Mouse (Mus musculus) cerebellum, adult 2 months (tissue): ENCODE measurements around the gene Dscaml1. TPM values are rescaled to one million over a fixed set of nuclear protein-coding genes. Genes with fewer than 3 reads are reported as not detected.
A peak's percentile ranks its signal among the peaks of the same experiment; 100 is the strongest.

ENCODE experiments used
- DNase-seq, 2 experiments: peaks; one replicate each; pipeline ENCODE4 v3.0.0; 2021
- H3K27ac ChIP-seq: fragments of 200-500 bp; 2 replicates; pipeline ENCODE4 v1.5.1; 2012; ENCODE audit warnings: low read length, control low read depth, inconsistent platforms; ENCODE audit not compliant: insufficient read depth
- H3K27me3 ChIP-seq: fragments of 200-500 bp; 2 replicates; pipeline ENCODE4 v1.6.1; 2012; ENCODE audit warnings: inconsistent platforms, mild to moderate bottlenecking, low read length, moderate library complexity; ENCODE audit not compliant: control insufficient read depth, insufficient read depth
- H3K4me1 ChIP-seq: fragments of 200-500 bp; 2 replicates; pipeline ENCODE4 v1.6.1; 2011; ENCODE audit warnings: low read length; ENCODE audit not compliant: control insufficient read depth, insufficient read depth
- H3K4me3 ChIP-seq: fragments of 200-500 bp; replicated peaks from 2 replicates; pipeline ENCODE3; 2011; ENCODE audit warnings: mild to moderate bottlenecking, low read depth, low read length, control low read depth; ENCODE audit not compliant: insufficient read depth
- CTCF ChIP-seq: fragments of 200-500 bp; IDR thresholded peaks from 2 replicates; pipeline ENCODE4 v1.5.1; 2011; ENCODE audit warnings: low read depth, mild to moderate bottlenecking, control low read depth, low read length, moderate library complexity, borderline replicate concordance; ENCODE audit not compliant: insufficient read depth
- POLR2A ChIP-seq: fragments of 200-500 bp; IDR thresholded peaks from 2 replicates; pipeline ENCODE4 v1.6.1; 2011; ENCODE audit warnings: low read length, control low read depth, borderline replicate concordance; ENCODE audit not compliant: insufficient read depth
- WGBS: fragments of 180-500 bp; shearing (Covaris S2); methylation state at CpG from one replicate; pipeline ENCODE4 v1.1.7; 2018; 5-methylcytosine and 5-hydroxymethylcytosine counted together
- polyA plus RNA-seq: library from polyadenylated mRNA; depleted of rRNA; stranded (reverse); fragments of >200 nt; gene quantifications from 2 replicates; pipeline ENCODE4 v1.2.3, GENCODE M21; 2012

Gene Dscaml1
- polyA plus RNA-seq, 1 experiment = 23.4 TPM

DNA sequence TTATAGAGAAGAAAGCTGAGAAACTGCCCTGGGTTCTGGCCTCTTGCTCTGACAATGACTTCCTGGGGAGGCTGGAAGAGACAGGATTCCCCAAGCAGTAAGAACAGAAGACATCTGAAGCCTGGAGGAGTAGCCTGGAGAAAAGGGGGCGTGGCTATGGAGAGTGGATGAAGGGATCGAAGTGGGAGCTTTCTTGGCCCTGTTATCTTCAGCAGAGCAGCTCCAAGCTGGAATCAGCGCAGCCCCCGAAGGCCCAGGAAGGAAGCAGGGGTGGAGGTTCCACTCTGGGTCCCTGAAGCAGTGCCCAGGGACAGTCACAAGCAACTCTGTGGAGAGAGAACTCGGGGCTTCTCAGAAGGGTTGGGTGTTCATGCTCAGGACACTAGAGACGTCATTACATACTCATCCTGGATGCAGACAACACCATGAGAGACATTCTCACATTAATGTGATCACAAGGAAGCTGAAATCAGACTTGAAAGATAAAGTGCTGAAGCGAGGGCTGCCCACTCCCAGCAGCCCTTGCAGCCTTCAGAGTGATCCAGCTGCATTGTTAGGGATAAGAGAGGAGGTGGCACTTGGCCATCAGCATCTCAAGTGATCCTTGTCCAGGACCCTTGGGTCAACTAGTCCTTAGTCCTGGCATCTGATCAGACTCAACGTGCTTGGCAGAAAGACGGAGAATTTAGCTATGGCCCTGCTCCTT is 146.5 kb downstream of the Dscaml1 start:
- Histone ChIP-seq H3K27me3 (no peaks in the 10 kb centered on the region), H3K4me1 (peaks cover 4% of the 10 kb centered on the region; the same call in 1 of the 2 replicates), H3K27ac (no peak overlapping the region), H3K4me3 (no peak overlapping the region)
- TF ChIP-seq POLR2A (no peak), CTCF (no peak)
- WGBS = 49% methylated on average over 9 of the region's 9 CpGs
- no peak for DNase-seq

DNA sequence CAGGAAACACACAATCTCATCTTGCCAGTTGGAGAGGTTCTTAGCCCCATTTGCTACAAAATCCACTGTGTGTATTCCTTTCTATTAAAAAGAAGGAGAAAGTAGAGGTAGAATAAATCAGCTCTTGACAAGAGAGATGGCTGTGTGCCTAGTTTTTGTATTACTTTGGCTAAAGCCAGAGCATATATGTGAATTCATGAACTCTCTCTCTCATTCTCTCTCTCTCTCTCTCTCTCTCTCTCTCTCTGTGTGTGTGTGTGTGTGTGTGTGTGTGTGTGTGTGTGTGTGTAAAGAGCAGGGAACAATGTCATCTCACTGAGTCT is 147.0 kb downstream of the Dscaml1 start:
- H3K27me3 ChIP-seq = no peaks in the 10 kb centered on the region
- no peak overlapping the region for H3K27ac ChIP-seq
- no peak overlapping the region for H3K4me3 ChIP-seq
- H3K4me1 ChIP-seq = peaks cover 4% of the 10 kb centered on the region; the same call in 1 of the 2 replicates
- TF ChIP-seq POLR2A (no peak), CTCF (no peak)
- DNase-seq = no peak

DNA sequence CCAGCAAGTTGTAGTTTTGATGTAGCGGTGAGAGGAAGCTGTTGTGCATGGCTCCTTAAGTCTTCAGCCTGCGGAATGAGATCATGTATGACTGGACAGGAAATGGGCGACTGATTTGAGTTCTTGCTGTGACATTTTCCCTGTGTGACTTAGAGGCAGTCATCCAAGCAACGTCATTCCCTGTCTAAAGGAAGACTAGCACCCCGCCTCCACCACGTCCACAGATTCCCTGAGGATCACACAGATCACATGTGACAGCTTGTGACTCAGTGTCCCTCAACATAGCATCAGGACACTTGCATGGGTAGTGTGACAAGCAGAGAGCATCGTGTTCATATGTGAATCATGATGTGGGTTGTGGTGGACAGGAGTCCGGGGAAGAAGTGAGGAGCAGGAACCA is 147.6 kb downstream of the Dscaml1 start:
- 83% methylated on average over 8 of the region's 8 CpGs for WGBS
- no peak overlapping the region for H3K27ac ChIP-seq
- H3K4me3 ChIP-seq = no peak overlapping the region
- no peak for DNase-seq
- TF ChIP-seq CTCF = no peak
- TF ChIP-seq POLR2A = no peak
- peaks cover 4% of the 10 kb centered on the region; the same call in 1 of the 2 replicates for H3K4me1 ChIP-seq
- H3K27me3 ChIP-seq = no peaks in the 10 kb centered on the region

DNA sequence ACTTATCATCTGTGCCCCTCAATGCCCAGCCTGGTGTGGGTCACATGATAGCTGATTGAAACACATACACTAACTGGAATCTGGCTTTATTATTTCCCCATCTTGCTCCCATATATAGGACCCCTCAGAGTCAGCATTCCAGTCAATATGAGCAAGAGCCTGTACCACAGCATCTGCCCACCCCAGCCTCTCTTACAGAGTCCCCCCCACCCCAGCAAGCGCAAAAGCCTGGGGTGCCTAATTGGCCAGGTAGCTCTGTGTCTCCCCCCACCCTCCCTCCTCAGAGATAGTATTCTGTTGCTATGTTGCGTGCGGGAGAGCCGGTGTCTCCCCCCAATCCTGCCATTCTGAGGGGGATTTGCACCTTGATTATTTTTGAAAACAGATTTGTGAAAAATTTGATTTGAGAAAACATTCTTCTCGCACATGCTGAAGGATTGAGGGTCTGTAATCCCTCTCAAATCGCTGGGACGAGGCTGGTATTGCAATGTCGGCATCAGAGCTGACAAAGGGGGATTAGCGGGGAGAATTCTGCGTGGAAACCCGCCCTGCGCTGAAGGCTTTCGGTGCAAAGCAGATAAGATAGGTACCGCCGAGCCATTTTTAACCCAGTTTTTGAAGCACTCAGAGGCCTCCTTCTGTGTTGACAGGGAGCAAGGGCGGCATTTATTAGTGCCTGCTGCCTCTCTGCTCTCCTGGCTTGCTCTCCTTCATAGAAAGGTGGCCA is 153.8 kb downstream of the Dscaml1 start:
- DNase-seq = no peak
- no peak overlapping the region for H3K4me3 ChIP-seq
- TF ChIP-seq CTCF (no peak), POLR2A (no peak)
- H3K27ac ChIP-seq = no peak overlapping the region
- WGBS = 93% methylated on average over 16 of the region's 16 CpGs
- no peaks in the 10 kb centered on the region for H3K27me3 ChIP-seq
- no peaks in the 10 kb centered on the region for H3K4me1 ChIP-seq

DNA sequence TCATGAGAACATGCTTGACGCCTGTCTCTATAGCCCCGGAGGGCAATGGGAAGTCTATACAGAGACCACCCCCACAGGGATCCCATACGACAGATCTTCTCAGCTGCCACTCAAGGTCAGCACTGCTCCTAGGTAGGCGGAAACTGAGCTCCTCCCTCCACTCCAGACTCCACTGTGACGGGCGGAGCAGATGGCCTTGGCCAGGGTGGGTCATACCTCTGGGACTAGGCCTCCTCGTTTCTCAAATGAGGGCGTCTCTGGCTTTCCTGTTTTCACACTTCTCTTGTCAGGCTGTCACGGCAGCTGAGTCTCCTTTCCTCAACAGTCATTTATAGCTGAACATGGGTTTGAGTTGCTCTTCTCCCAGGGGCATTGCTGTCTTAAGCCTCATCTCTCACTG is 160.0 kb downstream of the Dscaml1 start:
- DNase-seq = no peak
- Histone ChIP-seq H3K27ac (no peak overlapping the region), H3K27me3 (no peaks in the 10 kb centered on the region), H3K4me3 (no peak overlapping the region), H3K4me1 (peaks cover 11% of the 10 kb centered on the region)
- TF ChIP-seq POLR2A = no peak
- TF ChIP-seq CTCF = no peak
- 78% methylated on average over 9 of the region's 9 CpGs for WGBS

DNA sequence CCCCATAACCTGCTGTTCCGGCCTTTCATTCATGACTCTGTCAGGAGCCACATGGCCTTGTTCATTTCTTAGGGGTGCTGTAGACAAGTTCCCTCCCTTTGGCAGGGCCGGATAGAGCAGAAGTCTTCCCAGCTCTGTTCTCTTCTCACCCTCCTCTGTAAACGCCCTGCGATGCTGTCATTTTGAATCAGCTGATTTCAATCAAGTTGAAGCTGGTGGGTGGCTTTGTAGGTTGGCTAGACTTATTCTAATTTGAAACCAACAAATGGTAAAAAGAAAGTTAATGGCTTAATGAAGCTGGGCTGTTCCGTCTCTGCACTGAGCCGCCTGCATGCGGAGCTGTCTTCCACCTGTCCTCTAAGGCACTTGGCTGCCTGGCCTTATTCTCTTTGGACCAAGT is 161.3 kb downstream of the Dscaml1 start:
- no peak overlapping the region for H3K27ac ChIP-seq
- WGBS = 69% methylated on average over 7 of the region's 7 CpGs

DNA sequence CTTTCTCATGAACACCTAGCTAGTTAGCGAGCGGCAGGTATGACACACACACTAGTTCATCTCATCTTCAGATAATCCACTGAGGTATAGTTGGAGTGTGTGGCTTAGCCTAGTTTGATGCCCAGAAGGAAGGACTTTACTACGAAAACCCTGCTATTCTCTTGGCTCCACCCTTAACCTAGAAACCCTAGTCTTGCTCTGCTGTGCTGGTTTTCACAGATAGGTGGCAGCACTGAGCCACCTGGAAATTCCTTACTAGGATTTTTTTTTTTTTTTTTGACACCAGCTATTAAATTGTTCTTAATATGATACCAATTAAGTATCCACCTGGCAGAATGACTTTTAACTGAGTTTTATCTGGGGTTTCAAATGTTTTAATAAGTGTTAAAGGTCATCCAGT is 163.4 kb downstream of the Dscaml1 start:
- TF ChIP-seq POLR2A = no peak
- TF ChIP-seq CTCF = peak; percentile 47; the same call in 1 of the 2 replicates
- Histone ChIP-seq H3K27ac (no peak overlapping the region), H3K4me1 (peaks cover 32% of the 10 kb centered on the region), H3K27me3 (no peaks in the 10 kb centered on the region), H3K4me3 (no peak overlapping the region)
- peak; percentile 60 to 74 for DNase-seq
- 75% methylated on average over 3 of the region's 3 CpGs for WGBS

More for the DNA sequence above, 161.3 kb downstream of the Dscaml1 start:
- Histone ChIP-seq H3K4me3 (no peak overlapping the region), H3K4me1 (peaks cover 21% of the 10 kb centered on the region), H3K27me3 (no peaks in the 10 kb centered on the region)
- TF ChIP-seq POLR2A (no peak), CTCF (no peak)
- no peak for DNase-seq

DNA sequence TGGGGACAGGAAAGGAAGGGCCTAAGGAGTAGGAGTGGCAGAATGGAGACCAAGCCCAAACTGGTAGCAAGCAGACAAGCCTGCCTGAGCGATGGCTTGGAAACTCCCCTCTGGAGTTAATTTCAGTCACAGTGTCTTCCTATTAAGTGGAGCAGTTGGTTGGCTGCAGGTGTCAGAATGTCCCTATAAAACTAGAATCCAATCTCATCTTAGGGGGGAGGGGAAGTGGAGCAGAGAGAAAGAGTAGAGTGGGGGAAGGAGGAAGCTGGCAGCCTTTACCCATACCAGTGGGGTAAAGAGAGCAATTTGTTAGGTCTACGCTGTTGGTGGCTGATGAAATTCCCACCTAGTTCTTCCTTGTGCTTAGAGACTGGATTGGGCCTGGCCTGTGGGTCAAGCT is 164.6 kb downstream of the Dscaml1 start:
- Histone ChIP-seq H3K4me3 (no peak overlapping the region), H3K27me3 (no peaks in the 10 kb centered on the region), H3K4me1 (peaks cover 35% of the 10 kb centered on the region), H3K27ac (peak overlapping the region; percentile 90)
- no peak for TF ChIP-seq POLR2A
- TF ChIP-seq CTCF = no peak
- DNase-seq = peak in 1 of 2 experiments; percentile 41
- 47% methylated on average over 2 of the region's 2 CpGs for WGBS
